Mouse (Mus musculus): ENCODE results near the gene Dnase1l3. TPM values are rescaled to one million over a fixed set of nuclear protein-coding genes. Genes with fewer than 3 reads are reported as not detected.

Gene Dnase1l3
- total and polyA plus RNA-seq, 3 experiments: 0.07 to 0.57 TPM; not detected in 1

- 80% methylated on average over 19 of the region's 19 CpGs for WGBS
Measured at GRCm38 (mm10) chr14:7938809-7939784, 55.3 kb downstream of the Dnase1l3 start.

GRCm38 (mm10) chr14:7937052-7937630, 57.2 kb downstream of the Dnase1l3 start:
- Histone ChIP-seq H3K27me3 (ENCODE audit: control insufficient read depth, insufficient read depth, low read length) (no peaks in the 10 kb centered on the region), H3K27ac (no peak overlapping the region), H3K79me2 (replicated peaks; ENCODE audit: control insufficient read depth, insufficient read depth, low read length) (no peaks in the 10 kb centered on the region), H3K4me1 (ENCODE audit: control insufficient read depth, insufficient read depth, low read length) (no peaks in the 10 kb centered on the region; the same call in 1 of the 2 replicates), H3K36me3 (ENCODE audit: control insufficient read depth, insufficient read depth, low read length) (no peaks in the 10 kb centered on the region), H3K4me3 (no peak overlapping the region), H3K9ac (ENCODE audit: low read depth, low read length) (no peak overlapping the region)
- 50% methylated on average over 17 of the region's 17 CpGs for WGBS
- no peak for DNase-seq
- no peak for TF ChIP-seq POLR2A (IDR thresholded peaks at IDR 0.05; ENCODE audit: insufficient read depth, low read depth, low read length)
- no peak for TF ChIP-seq EP300 (IDR thresholded peaks at IDR 0.05; ENCODE audit: insufficient read depth, low read depth, low read length)
- TF ChIP-seq CTCF (IDR thresholded peaks at IDR 0.05): peak; percentile 55
- intact Hi-C loops (cut with DNase I): no loop called here

More at GRCm38 (mm10) chr14:7938809-7939784, 55.3 kb downstream of the Dnase1l3 start:
- H3K4me1 ChIP-seq (ENCODE audit: control insufficient read depth, insufficient read depth, low read length): no peaks in the 10 kb centered on the region; the same call in 1 of the 2 replicates
- H3K27ac ChIP-seq: no peak overlapping the region
- no peak for DNase-seq
- H3K4me3 ChIP-seq: no peak overlapping the region
- intact Hi-C loops (cut with DNase I): no loop called here
- no peak overlapping the region for H3K9ac ChIP-seq (ENCODE audit: low read depth, low read length)
- no peaks in the 10 kb centered on the region for H3K79me2 ChIP-seq (replicated peaks; ENCODE audit: control insufficient read depth, insufficient read depth, low read length)
- no peaks in the 10 kb centered on the region for H3K27me3 ChIP-seq (ENCODE audit: control insufficient read depth, insufficient read depth, low read length)
- TF ChIP-seq EP300 (IDR thresholded peaks at IDR 0.05; ENCODE audit: insufficient read depth, low read depth, low read length): no peak
- TF ChIP-seq CTCF (IDR thresholded peaks at IDR 0.05): no peak
- no peak for TF ChIP-seq POLR2A (IDR thresholded peaks at IDR 0.05; ENCODE audit: insufficient read depth, low read depth, low read length)
- H3K36me3 ChIP-seq (ENCODE audit: control insufficient read depth, insufficient read depth, low read length): no peaks in the 10 kb centered on the region

GRCm38 (mm10) chr14:7934166-7934565, 60.2 kb downstream of the Dnase1l3 start:
- Histone ChIP-seq H3K79me2 (replicated peaks; ENCODE audit: control insufficient read depth, insufficient read depth, low read length) (no peaks in the 10 kb centered on the region), H3K4me3 (no peak overlapping the region), H3K36me3 (ENCODE audit: control insufficient read depth, insufficient read depth, low read length) (no peaks in the 10 kb centered on the region), H3K9ac (ENCODE audit: low read depth, low read length) (no peak overlapping the region), H3K27me3 (ENCODE audit: control insufficient read depth, insufficient read depth, low read length) (no peaks in the 10 kb centered on the region), H3K4me1 (ENCODE audit: control insufficient read depth, insufficient read depth, low read length) (no peaks in the 10 kb centered on the region), H3K27ac (no peak overlapping the region)
- intact Hi-C loops (cut with DNase I): no loop called here
- TF ChIP-seq EP300 (IDR thresholded peaks at IDR 0.05; ENCODE audit: insufficient read depth, low read depth, low read length): no peak
- no peak for TF ChIP-seq POLR2A (IDR thresholded peaks at IDR 0.05; ENCODE audit: insufficient read depth, low read depth, low read length)
- no peak for TF ChIP-seq CTCF (IDR thresholded peaks at IDR 0.05)
- no peak for DNase-seq
- 96% methylated on average over 7 of the region's 7 CpGs for WGBS

- H3K4me3 ChIP-seq: no peak overlapping the region
- TF ChIP-seq POLR2A (IDR thresholded peaks at IDR 0.05; ENCODE audit: insufficient read depth, low read depth, low read length) (no peak), EP300 (IDR thresholded peaks at IDR 0.05; ENCODE audit: insufficient read depth, low read depth, low read length) (no peak), CTCF (IDR thresholded peaks at IDR 0.05) (no peak)
- no peak overlapping the region for H3K9ac ChIP-seq (ENCODE audit: low read depth, low read length)
- intact Hi-C loops (cut with DNase I): no loop called here
- H3K27ac ChIP-seq: no peak overlapping the region
- WGBS: 93% methylated on average over 4 of the region's 4 CpGs
- no peaks in the 10 kb centered on the region for H3K36me3 ChIP-seq (ENCODE audit: control insufficient read depth, insufficient read depth, low read length)
- no peak for DNase-seq
- no peaks in the 10 kb centered on the region for H3K27me3 ChIP-seq (ENCODE audit: control insufficient read depth, insufficient read depth, low read length)
- no peaks in the 10 kb centered on the region for H3K79me2 ChIP-seq (replicated peaks; ENCODE audit: control insufficient read depth, insufficient read depth, low read length)
- no peaks in the 10 kb centered on the region for H3K4me1 ChIP-seq (ENCODE audit: control insufficient read depth, insufficient read depth, low read length)
Measured at GRCm38 (mm10) chr14:7932151-7932550, 62.2 kb downstream of the Dnase1l3 start.

GRCm38 (mm10) chr14:7929029-7929428, 65.3 kb downstream of the Dnase1l3 start:
- Histone ChIP-seq H3K9ac (ENCODE audit: low read depth, low read length) (no peak overlapping the region), H3K27ac (no peak overlapping the region), H3K27me3 (ENCODE audit: control insufficient read depth, insufficient read depth, low read length) (no peaks in the 10 kb centered on the region), H3K36me3 (ENCODE audit: control insufficient read depth, insufficient read depth, low read length) (no peaks in the 10 kb centered on the region), H3K4me3 (no peak overlapping the region), H3K4me1 (ENCODE audit: control insufficient read depth, insufficient read depth, low read length) (no peaks in the 10 kb centered on the region), H3K79me2 (replicated peaks; ENCODE audit: control insufficient read depth, insufficient read depth, low read length) (no peaks in the 10 kb centered on the region)
- DNase-seq: no peak
- no peak for TF ChIP-seq EP300 (IDR thresholded peaks at IDR 0.05; ENCODE audit: insufficient read depth, low read depth, low read length)
- no peak for TF ChIP-seq CTCF (IDR thresholded peaks at IDR 0.05)
- no peak for TF ChIP-seq POLR2A (IDR thresholded peaks at IDR 0.05; ENCODE audit: insufficient read depth, low read depth, low read length)
- 78% methylated on average over 7 of the region's 7 CpGs for WGBS
- intact Hi-C loops (cut with DNase I): no loop called here

- Histone ChIP-seq H3K36me3 (ENCODE audit: control insufficient read depth, insufficient read depth, low read length) (no peaks in the 10 kb centered on the region), H3K79me2 (replicated peaks; ENCODE audit: control insufficient read depth, insufficient read depth, low read length) (no peaks in the 10 kb centered on the region), H3K27ac (no peak overlapping the region), H3K9ac (ENCODE audit: low read depth, low read length) (no peak overlapping the region), H3K27me3 (ENCODE audit: control insufficient read depth, insufficient read depth, low read length) (no peaks in the 10 kb centered on the region), H3K4me1 (ENCODE audit: control insufficient read depth, insufficient read depth, low read length) (no peaks in the 10 kb centered on the region), H3K4me3 (no peak overlapping the region)
- TF ChIP-seq EP300 (IDR thresholded peaks at IDR 0.05; ENCODE audit: insufficient read depth, low read depth, low read length): no peak
- TF ChIP-seq POLR2A (IDR thresholded peaks at IDR 0.05; ENCODE audit: insufficient read depth, low read depth, low read length): no peak
- TF ChIP-seq CTCF (IDR thresholded peaks at IDR 0.05): no peak
- DNase-seq: no peak
- 59% methylated on average over 1 of the region's 1 CpGs for WGBS
- intact Hi-C loops (cut with DNase I): no loop called here
Measured at GRCm38 (mm10) chr14:7928362-7928761, 66.0 kb downstream of the Dnase1l3 start.
